Mouse (Mus musculus): ENCODE results near the gene Thbs1. TPM values are rescaled to one million over a fixed set of nuclear protein-coding genes. Genes with fewer than 3 reads are reported as not detected.

The Thbs1 gene
- total RNA-seq, 2 experiments from 2014 or later, result 2.0 to 2.8 TPM

DNA sequence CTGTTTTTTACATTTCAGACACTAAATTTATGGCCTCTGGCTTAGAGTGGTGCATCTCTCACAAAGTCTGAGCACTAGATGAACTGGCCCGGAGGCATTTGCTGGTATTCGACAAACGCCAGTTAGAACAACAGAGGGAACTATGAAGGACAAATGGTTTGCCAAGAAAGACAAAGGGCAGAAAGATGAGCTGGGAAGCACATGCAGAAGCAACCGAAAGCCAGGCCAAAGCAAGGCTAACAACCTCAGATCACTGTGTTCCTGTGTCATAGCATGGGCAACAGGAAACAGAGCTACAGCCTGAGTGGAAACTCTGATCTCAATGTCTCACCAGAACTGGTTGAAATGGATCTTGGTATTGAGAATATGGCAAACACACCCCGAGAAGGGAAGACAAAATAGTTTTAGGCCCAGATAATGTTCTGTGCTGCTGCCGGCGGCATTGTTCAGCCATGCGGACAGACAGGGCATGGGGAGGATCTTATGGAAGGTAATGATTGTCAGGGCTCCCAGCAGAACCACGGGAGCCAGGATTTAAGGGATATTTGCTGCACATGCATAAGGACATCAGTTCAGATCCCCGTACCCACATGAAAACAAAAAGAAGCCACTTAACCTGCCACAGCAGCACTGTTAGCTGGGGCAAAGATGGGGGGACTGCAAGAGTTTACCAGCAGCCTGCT lies 24.5 kb upstream of the Thbs1 start:
- no peak for DNase-seq (ENCODE audit: low spot score in 2 of 2)
- Histone ChIP-seq H3K4me3 (no peak overlapping the region), H3K27ac (no peak overlapping the region)
- no peak for TF ChIP-seq CTCF (conservative IDR thresholded peaks at IDR 0.05)

GRCm38 (mm10) chr2:118091226-118091625 lies 20.4 kb upstream of the Thbs1 start:
- Histone ChIP-seq H3K4me3 (no peak overlapping the region), H3K27ac (no peak overlapping the region)
- TF ChIP-seq CTCF (conservative IDR thresholded peaks at IDR 0.05), result no peak
- no peak for DNase-seq (ENCODE audit: low spot score in 2 of 2)

DNA sequence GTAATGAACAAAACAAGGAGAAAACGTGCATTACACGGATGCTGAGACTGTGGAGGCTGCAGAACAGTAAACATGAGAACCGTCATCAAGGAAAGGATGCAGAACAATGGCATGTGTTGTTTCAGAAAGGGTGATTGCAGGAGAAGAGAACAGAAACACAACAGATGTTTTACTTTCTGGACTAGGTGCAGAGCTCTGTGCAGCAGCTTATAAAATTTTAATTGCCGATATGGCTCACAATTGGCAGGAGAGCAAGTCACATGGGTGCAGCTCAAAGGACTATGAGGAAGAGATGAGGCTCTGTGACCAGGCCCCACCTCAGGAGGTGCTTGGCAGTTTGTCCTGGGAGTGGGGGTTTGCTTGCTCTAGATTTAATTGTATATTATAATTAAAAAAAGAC lies 12.6 kb upstream of the Thbs1 start:
- DNase-seq (ENCODE audit: low spot score in 2 of 2), result no peak
- TF ChIP-seq CTCF (conservative IDR thresholded peaks at IDR 0.05), result no peak
- H3K27ac ChIP-seq, result no peak overlapping the region
- no peak overlapping the region for H3K4me3 ChIP-seq

DNA sequence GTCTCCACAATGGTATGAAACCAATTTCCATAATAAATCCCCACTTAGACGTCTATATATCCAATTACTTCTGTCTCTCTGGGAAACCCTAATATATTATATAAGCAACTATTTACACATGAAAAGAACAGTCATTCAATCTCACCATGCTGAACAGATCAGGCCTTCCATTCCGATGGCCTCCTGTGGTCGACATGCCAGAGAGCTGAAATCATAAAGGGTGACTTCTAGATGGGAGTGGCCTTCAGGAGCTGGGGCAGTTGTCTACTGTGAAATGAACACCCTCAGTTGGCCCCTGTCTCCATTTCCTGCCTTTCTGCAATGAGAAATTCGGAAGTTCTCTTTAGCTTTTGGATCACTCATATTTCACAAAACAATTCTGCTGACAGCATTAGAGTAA lies 9.5 kb upstream of the Thbs1 start:
- no peak overlapping the region for H3K27ac ChIP-seq
- TF ChIP-seq CTCF (conservative IDR thresholded peaks at IDR 0.05), result no peak
- no peak overlapping the region for H3K4me3 ChIP-seq
- DNase-seq (ENCODE audit: low spot score in 2 of 2), result no peak

- Histone ChIP-seq H3K4me3 (peak overlapping the region; percentile 58), H3K27ac (no peak overlapping the region)
- TF ChIP-seq CTCF (conservative IDR thresholded peaks at IDR 0.05), result no peak
- no peak for DNase-seq (ENCODE audit: low spot score in 2 of 2)
These were observed 1.3 kb upstream of the Thbs1 start for GRCm38 (mm10) chr2:118110225-118110915.

DNA sequence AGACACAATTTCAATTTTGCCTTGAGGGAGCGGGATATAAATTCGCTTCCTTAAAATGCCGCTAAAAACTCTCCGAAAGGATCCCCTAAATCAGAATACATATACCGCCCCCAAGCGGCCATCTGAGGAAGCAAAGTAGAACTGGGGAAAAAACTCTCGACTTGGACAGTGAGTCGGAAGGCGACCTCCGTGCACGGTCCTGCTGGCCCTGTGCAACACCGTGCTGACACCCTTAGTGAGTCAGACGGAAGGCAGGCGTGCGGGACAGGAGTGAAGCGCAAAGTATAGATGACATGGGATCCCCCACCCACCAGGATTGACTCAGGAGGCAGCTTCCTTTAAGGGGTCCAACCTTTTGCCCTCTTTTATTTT lies 574 bp upstream of the Thbs1 start:
- TF ChIP-seq CTCF (conservative IDR thresholded peaks at IDR 0.05), result peak; percentile 95
- Histone ChIP-seq H3K27ac (peak overlapping the region; percentile 61), H3K4me3 (peak overlapping the region; percentile 58)
- peak; percentile 84 to 87 for DNase-seq (ENCODE audit: low spot score in 2 of 2)

GRCm38 (mm10) chr2:118112438-118112837 lies 762 bp downstream of the Thbs1 start:
- TF ChIP-seq CTCF (conservative IDR thresholded peaks at IDR 0.05), result no peak
- Histone ChIP-seq H3K27ac (no peak overlapping the region), H3K4me3 (no peak overlapping the region)

GRCm38 (mm10) chr2:118112846-118113479 lies 1.3 kb downstream of the Thbs1 start:
- H3K27ac ChIP-seq, result no peak overlapping the region
- H3K4me3 ChIP-seq, result no peak overlapping the region
- no peak for DNase-seq (ENCODE audit: low spot score in 2 of 2)
- TF ChIP-seq CTCF (conservative IDR thresholded peaks at IDR 0.05), result no peak

More at GRCm38 (mm10) chr2:118112438-118112837, 762 bp downstream of the Thbs1 start:
- no peak for DNase-seq (ENCODE audit: low spot score in 2 of 2)

DNA sequence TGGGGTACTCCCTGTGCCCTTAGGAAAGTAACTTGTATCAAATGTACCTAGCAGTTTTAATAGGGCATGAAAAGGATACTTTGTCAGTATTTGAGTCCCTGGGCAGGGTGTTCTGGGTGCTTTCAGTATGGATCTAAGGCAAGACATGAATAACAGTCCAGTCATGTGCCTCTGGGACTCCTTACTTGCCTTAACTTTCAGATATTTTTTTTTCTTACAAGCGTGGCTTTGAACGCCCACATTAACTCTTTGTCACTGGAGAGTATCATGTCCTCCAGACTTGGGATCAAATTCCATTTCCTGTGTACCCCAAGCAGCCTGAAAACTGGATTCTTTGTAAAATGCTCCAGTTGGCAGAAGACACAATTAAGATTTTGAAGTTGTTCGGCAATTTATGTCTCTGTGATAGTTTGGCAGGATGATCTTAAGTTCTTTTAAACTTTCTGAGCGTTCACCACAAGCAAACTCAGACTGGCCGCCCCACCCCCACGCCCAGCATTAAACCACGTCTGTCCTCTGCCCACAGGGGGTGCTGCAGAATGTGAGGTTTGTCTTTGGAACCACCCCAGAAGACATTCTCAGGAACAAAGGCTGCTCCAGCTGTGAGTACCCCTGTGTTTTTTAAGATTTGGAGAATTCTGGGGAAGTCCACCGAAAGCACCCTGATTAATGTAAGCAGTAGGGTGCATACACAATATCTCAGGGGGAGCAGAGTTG lies 2.3 kb downstream of the Thbs1 start:
- no peak overlapping the region for H3K27ac ChIP-seq
- no peak overlapping the region for H3K4me3 ChIP-seq
- peak; percentile 49 for TF ChIP-seq CTCF (conservative IDR thresholded peaks at IDR 0.05)
- DNase-seq (ENCODE audit: low spot score in 2 of 2), result peak in 1 of 2 experiments; percentile 14

DNA sequence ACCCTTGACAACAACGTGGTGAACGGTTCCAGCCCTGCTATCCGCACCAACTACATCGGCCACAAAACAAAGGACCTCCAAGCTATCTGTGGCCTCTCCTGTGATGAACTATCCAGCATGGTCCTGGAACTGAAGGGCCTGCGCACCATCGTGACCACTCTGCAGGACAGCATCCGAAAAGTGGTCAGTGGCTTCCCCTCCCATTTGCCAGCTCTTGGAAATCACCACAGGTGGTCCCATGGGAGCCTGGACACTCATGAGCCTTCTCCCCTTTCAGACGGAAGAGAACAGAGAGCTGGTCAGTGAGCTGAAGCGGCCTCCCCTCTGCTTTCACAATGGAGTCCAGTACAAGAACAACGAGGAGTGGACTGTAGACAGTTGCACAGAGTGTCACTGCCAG lies 3.0 kb downstream of the Thbs1 start:
- no peak overlapping the region for H3K27ac ChIP-seq
- TF ChIP-seq CTCF (conservative IDR thresholded peaks at IDR 0.05), result no peak
- no peak for DNase-seq (ENCODE audit: low spot score in 2 of 2)
- H3K4me3 ChIP-seq, result no peak overlapping the region

GRCm38 (mm10) chr2:118115647-118116046 lies 4.0 kb downstream of the Thbs1 start:
- no peak for DNase-seq (ENCODE audit: low spot score in 2 of 2)
- H3K4me3 ChIP-seq, result no peak overlapping the region
- no peak overlapping the region for H3K27ac ChIP-seq
- TF ChIP-seq CTCF (conservative IDR thresholded peaks at IDR 0.05), result no peak

DNA sequence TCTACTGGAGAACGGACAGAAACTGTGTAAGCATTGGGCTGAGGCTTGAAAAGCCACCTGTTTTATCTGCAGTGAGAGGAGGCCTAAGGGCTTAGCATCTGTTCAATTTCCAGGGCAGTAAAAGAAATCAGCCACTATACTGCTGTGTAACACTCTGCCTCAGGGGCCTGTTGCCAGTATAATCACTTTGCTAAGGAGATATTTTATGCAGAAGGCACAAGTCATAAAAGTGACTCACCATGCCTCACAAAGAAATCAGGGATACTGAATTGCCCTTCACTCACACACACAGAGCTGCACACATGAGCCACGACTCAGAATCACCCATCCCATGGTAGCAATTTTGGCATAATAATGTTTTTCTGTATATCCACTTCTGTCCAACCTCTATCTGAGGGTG lies 4.5 kb downstream of the Thbs1 start:
- Histone ChIP-seq H3K27ac (no peak overlapping the region), H3K4me3 (no peak overlapping the region)
- DNase-seq (ENCODE audit: low spot score in 2 of 2), result no peak
- TF ChIP-seq CTCF (conservative IDR thresholded peaks at IDR 0.05), result no peak

DNA sequence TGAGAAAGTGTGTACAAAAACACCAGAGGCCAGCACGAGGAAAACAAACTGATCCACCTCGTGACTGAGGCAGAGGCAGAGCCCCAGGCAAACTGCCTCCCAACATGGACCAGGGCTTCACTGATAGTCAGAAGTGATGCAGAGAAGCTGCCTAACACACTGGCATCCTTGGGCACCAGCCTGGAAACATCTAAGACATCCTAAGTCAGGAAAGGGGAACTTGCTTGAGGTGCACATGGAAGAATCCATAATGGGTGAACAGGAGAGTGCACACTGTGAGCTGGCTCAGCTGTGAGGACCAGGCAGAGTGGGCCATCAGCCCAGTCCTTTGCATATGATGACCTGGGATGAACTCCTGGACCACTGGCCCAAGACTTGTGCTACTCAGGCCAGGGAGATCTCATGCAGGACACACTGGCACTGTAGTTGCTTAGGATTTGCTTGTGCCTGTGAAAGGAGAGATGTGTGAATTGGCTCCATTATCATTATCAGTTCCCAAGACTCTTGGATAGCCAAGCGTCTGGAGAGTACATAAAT lies 5.1 kb downstream of the Thbs1 start:
- Histone ChIP-seq H3K4me3 (no peak overlapping the region), H3K27ac (no peak overlapping the region)
- DNase-seq (ENCODE audit: low spot score in 2 of 2), result no peak
- no peak for TF ChIP-seq CTCF (conservative IDR thresholded peaks at IDR 0.05)

All from layer of hippocampus, adult 2 months (tissue).